Mouse (Mus musculus): Measurements from ENCODE around the gene D11Wsu47e. TPM values are rescaled to one million over a fixed set of nuclear protein-coding genes. Genes with fewer than 3 reads are reported as not detected.

D11Wsu47e gene
- total and polyA plus RNA-seq, 3 experiments = 4.7 to 6.4 (median 5.8) TPM

DNA sequence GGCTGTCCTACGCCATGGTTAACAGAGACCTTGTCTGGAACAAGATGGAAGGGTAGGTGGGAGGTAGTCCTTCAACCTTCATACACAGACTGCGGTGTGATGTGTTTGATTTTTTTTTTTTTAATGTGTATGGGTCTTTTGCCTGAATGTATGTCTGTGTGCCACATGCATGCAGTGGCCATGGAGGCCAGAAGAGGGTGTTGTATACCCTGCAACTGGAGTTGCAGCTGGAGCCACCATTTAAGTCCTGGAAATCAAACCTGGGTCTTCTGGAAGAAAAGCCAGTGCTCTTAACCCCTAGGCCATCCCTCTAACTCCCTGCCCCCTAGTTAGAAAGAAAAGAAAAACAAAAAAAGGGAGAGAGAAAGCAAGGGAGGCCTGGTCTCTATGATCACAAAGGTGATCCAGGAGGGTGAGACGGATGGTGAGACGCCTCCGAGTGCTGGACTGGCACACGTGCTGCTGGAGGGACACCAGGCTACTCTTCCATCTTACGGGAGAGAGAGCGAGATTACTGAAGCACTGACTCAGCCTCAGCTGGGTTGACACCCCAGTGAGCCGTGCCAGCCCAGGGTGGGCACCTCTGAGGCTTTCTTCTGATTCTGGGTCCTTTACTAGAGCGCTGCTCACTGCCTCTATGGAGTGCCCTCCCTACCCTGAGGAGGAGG, 47.9 kb downstream of the D11Wsu47e start:
- intact Hi-C loops (cut with DNase I) = no loop called here
- TF ChIP-seq EP300 (IDR thresholded peaks at IDR 0.05; ENCODE audit: insufficient read depth, low read depth, low read length) (no peak), POLR2A (IDR thresholded peaks at IDR 0.05; ENCODE audit: insufficient read depth, low read depth, low read length) (no peak), CTCF (IDR thresholded peaks at IDR 0.05) (peak; percentile 43)
- no peaks in the 10 kb centered on the region for H3K27me3 ChIP-seq (ENCODE audit: control insufficient read depth, insufficient read depth, low read length)
- H3K79me2 ChIP-seq (replicated peaks; ENCODE audit: control insufficient read depth, insufficient read depth, low read length) = no peaks in the 10 kb centered on the region; the same call in 1 of the 2 replicates
- H3K4me3 ChIP-seq = no peak overlapping the region
- no peak for DNase-seq
- H3K9ac ChIP-seq (ENCODE audit: low read depth, low read length) = no peak overlapping the region
- WGBS = 95% methylated on average over 10 of the region's 10 CpGs
- H3K4me1 ChIP-seq (ENCODE audit: control insufficient read depth, insufficient read depth, low read length) = peaks cover 28% of the 10 kb centered on the region
- H3K36me3 ChIP-seq (ENCODE audit: control insufficient read depth, insufficient read depth, low read length) = no peaks in the 10 kb centered on the region
- H3K27ac ChIP-seq = no peak overlapping the region

DNA sequence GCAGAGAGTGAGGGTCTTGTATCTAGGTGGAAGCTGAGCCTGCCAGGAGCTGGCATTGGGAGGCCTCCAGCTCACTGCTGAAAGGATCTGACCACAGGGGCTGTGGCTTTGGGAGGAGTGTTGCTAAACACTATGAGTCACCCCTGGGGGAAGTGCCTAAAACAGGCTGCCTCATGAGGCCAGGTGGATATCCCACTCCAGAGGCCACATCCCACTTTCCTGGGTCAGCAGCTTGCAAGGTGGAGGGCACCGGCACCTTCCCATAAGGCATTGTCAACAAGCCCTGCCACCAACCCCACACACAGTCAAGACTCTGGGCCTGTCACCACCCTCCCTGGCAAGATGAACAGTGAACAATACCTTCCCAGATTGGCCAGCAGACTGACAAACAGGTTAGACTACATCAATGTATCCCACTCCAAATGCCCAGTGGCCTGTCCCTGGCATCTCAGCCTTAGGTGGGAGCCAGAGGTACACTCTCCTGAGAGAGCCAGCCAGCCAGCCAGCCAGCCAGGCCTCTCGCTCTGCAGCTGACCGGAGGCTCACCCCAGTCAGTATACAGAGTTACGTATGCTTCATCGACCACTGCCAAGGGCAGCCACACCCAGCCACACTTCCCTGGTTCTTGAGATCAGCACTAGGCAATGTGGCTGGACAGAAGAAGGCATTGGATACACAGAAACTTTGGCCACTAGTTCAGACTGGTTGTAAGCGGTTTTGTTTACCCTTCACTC, 49.6 kb downstream of the D11Wsu47e start:
- H3K4me1 ChIP-seq (ENCODE audit: control insufficient read depth, insufficient read depth, low read length) = peaks cover 35% of the 10 kb centered on the region
- TF ChIP-seq EP300 (IDR thresholded peaks at IDR 0.05; ENCODE audit: insufficient read depth, low read depth, low read length) = no peak
- no peak for TF ChIP-seq POLR2A (IDR thresholded peaks at IDR 0.05; ENCODE audit: insufficient read depth, low read depth, low read length)
- no peak for TF ChIP-seq CTCF (IDR thresholded peaks at IDR 0.05)
- H3K27me3 ChIP-seq (ENCODE audit: control insufficient read depth, insufficient read depth, low read length) = no peaks in the 10 kb centered on the region
- no peak overlapping the region for H3K4me3 ChIP-seq
- no peaks in the 10 kb centered on the region for H3K79me2 ChIP-seq (replicated peaks; ENCODE audit: control insufficient read depth, insufficient read depth, low read length)
- WGBS = 35% methylated on average over 6 of the region's 6 CpGs
- H3K27ac ChIP-seq = no peak overlapping the region; the same call in 1 of the 2 replicates
- 0 out of 2 replicates have a peak overlapping the region, but pooled peaks have one; percentile 2 for H3K9ac ChIP-seq (ENCODE audit: low read depth, low read length)
- peak; percentile 49 to 61 for DNase-seq
- no peaks in the 10 kb centered on the region for H3K36me3 ChIP-seq (ENCODE audit: control insufficient read depth, insufficient read depth, low read length)
- intact Hi-C loops (cut with DNase I) = no loop called here

- DNase-seq = peak in 1 of 2 experiments; percentile 31
- peaks cover 43% of the 10 kb centered on the region for H3K4me1 ChIP-seq (ENCODE audit: control insufficient read depth, insufficient read depth, low read length)
- H3K27ac ChIP-seq = peak overlapping the region; percentile 17; the same call in 1 of the 2 replicates
- 63% methylated on average over 6 of the region's 6 CpGs for WGBS
- no peak overlapping the region for H3K4me3 ChIP-seq
- H3K27me3 ChIP-seq (ENCODE audit: control insufficient read depth, insufficient read depth, low read length) = no peaks in the 10 kb centered on the region
- TF ChIP-seq POLR2A (IDR thresholded peaks at IDR 0.05; ENCODE audit: insufficient read depth, low read depth, low read length) (no peak), CTCF (IDR thresholded peaks at IDR 0.05) (no peak), EP300 (IDR thresholded peaks at IDR 0.05; ENCODE audit: insufficient read depth, low read depth, low read length) (no peak)
- no peaks in the 10 kb centered on the region for H3K79me2 ChIP-seq (replicated peaks; ENCODE audit: control insufficient read depth, insufficient read depth, low read length)
- H3K9ac ChIP-seq (ENCODE audit: low read depth, low read length) = no peak overlapping the region
- no peaks in the 10 kb centered on the region for H3K36me3 ChIP-seq (ENCODE audit: control insufficient read depth, insufficient read depth, low read length)
- intact Hi-C loops (cut with DNase I) = no loop called here
Measured at GRCm38 (mm10) chr11:113735151-113735550, 50.9 kb downstream of the D11Wsu47e start.

- no peak overlapping the region; the same call in 1 of the 2 replicates for H3K27ac ChIP-seq
- intact Hi-C loops (cut with DNase I) = no loop called here
- H3K27me3 ChIP-seq (ENCODE audit: control insufficient read depth, insufficient read depth, low read length) = no peaks in the 10 kb centered on the region
- peaks cover 37% of the 10 kb centered on the region for H3K4me1 ChIP-seq (ENCODE audit: control insufficient read depth, insufficient read depth, low read length)
- H3K4me3 ChIP-seq = no peak overlapping the region
- H3K9ac ChIP-seq (ENCODE audit: low read depth, low read length) = no peak overlapping the region
- 74% methylated on average over 11 of the region's 11 CpGs for WGBS
- no peaks in the 10 kb centered on the region for H3K79me2 ChIP-seq (replicated peaks; ENCODE audit: control insufficient read depth, insufficient read depth, low read length)
- TF ChIP-seq POLR2A (IDR thresholded peaks at IDR 0.05; ENCODE audit: insufficient read depth, low read depth, low read length) = no peak
- TF ChIP-seq EP300 (IDR thresholded peaks at IDR 0.05; ENCODE audit: insufficient read depth, low read depth, low read length) = no peak
- no peak for TF ChIP-seq CTCF (IDR thresholded peaks at IDR 0.05)
- H3K36me3 ChIP-seq (ENCODE audit: control insufficient read depth, insufficient read depth, low read length) = no peaks in the 10 kb centered on the region
- peak in 1 of 2 experiments; percentile 24 for DNase-seq
Measured at GRCm38 (mm10) chr11:113736848-113737552, 52.8 kb downstream of the D11Wsu47e start.

GRCm38 (mm10) chr11:113737553-113737854, 53.3 kb downstream of the D11Wsu47e start:
- TF ChIP-seq CTCF (IDR thresholded peaks at IDR 0.05) = no peak
- TF ChIP-seq EP300 (IDR thresholded peaks at IDR 0.05; ENCODE audit: insufficient read depth, low read depth, low read length) = no peak
- TF ChIP-seq POLR2A (IDR thresholded peaks at IDR 0.05; ENCODE audit: insufficient read depth, low read depth, low read length) = no peak
- no peak for DNase-seq
- 37% methylated on average over 3 of the region's 3 CpGs for WGBS
- Histone ChIP-seq H3K4me3 (no peak overlapping the region), H3K4me1 (ENCODE audit: control insufficient read depth, insufficient read depth, low read length) (peaks cover 37% of the 10 kb centered on the region), H3K9ac (ENCODE audit: low read depth, low read length) (no peak overlapping the region), H3K36me3 (ENCODE audit: control insufficient read depth, insufficient read depth, low read length) (no peaks in the 10 kb centered on the region), H3K27ac (no peak overlapping the region; the same call in 1 of the 2 replicates), H3K79me2 (replicated peaks; ENCODE audit: control insufficient read depth, insufficient read depth, low read length) (no peaks in the 10 kb centered on the region), H3K27me3 (ENCODE audit: control insufficient read depth, insufficient read depth, low read length) (no peaks in the 10 kb centered on the region)
- intact Hi-C loops (cut with DNase I) = no loop called here

Measured in heart, adult 2 months (tissue).